Comparison of ENCODE assay signal across 36 mouse cellular contexts in genomic region chr5:65846534-65846933, GRCm38 (mm10). TPM values are rescaled to one million over a fixed set of nuclear protein-coding genes. Genes with fewer than 3 reads are reported as not detected.
DNase-seq lines count a peak whose midpoint lies in the region; ATAC-seq and TF ChIP-seq lines count a peak whose summit lies in the region.
"Had no signal": no experiment of that assay in that cellular context is flagged by ENCODE, and none has a peak within 500 bp of the region (broad histone marks: within the 10 kb centered on the region; RNA-seq: fewer than 3 reads in every experiment).

No protein-coding gene starts in this region.

- H3K4me3 ChIP-seq in embryonic facial prominence, embryonic 14.5 days (ENCODE audit: low read depth, low read length), result no peak overlapping the region
- H3K4me3 ChIP-seq in embryonic facial prominence, embryonic 10.5 days, result no peak overlapping the region
- no peak overlapping the region for H3K4me3 ChIP-seq in heart, embryonic 12.5 days
- no peak overlapping the region for H3K4me3 ChIP-seq in heart, adult 2 months
- no peak overlapping the region for H3K4me3 ChIP-seq in heart, postnatal 0 days (ENCODE audit: low read depth, low read length)
- H3K4me3 ChIP-seq: embryonic facial prominence, embryonic 13.5 days; erythroblast, embryonic 14.5 days; hindbrain, embryonic 13.5 days; neural tube, embryonic 15.5 days had no signal

- no peaks in the 10 kb centered on the region for H3K27me3 ChIP-seq in embryonic facial prominence, embryonic 14.5 days (replicated peaks; ENCODE audit: control insufficient read depth, insufficient read depth, low read length)
- H3K27me3 ChIP-seq in embryonic facial prominence, embryonic 10.5 days (replicated peaks; ENCODE audit: low read depth, poor library complexity, severe bottlenecking), result no peaks in the 10 kb centered on the region
- H3K27me3 ChIP-seq in heart, embryonic 12.5 days (replicated peaks), result no peaks in the 10 kb centered on the region
- no peaks in the 10 kb centered on the region for H3K27me3 ChIP-seq in heart, adult 2 months (ENCODE audit: control insufficient read depth, insufficient read depth, low read length)
- H3K27me3 ChIP-seq in heart, postnatal 0 days (ENCODE audit: control insufficient read depth, insufficient read depth, low read length), result no peaks in the 10 kb centered on the region
- H3K27me3 ChIP-seq: CH12.LX; embryonic facial prominence, embryonic 13.5 days; hindbrain, embryonic 13.5 days; neural tube, embryonic 15.5 days; Patski had no signal

- intact Hi-C loops in heart, adult 2 months (cut with DNase I), result no loop called here
- intact Hi-C loops in heart, postnatal 14 days (cut with DNase I), result no loop called here

- no peaks in the 10 kb centered on the region for H3K79me2 ChIP-seq in heart, adult 2 months (replicated peaks; ENCODE audit: control insufficient read depth, insufficient read depth, low read length)

- 87% methylated on average over 8 of the region's 8 CpGs for WGBS in embryonic facial prominence, embryonic 14.5 days
- 87% methylated on average over 8 of the region's 8 CpGs for WGBS in embryonic facial prominence, embryonic 10.5 days
- 80% methylated on average over 8 of the region's 8 CpGs for WGBS in heart, embryonic 12.5 days
- 74% methylated on average over 8 of the region's 8 CpGs for WGBS in heart, adult 2 months
- WGBS in heart, postnatal 0 days, result 78% methylated on average over 8 of the region's 8 CpGs

- no peak for TF ChIP-seq POLR2A in heart, adult 2 months (IDR thresholded peaks at IDR 0.05; ENCODE audit: insufficient read depth, low read depth, low read length)

- no peak overlapping the region for H3K4me2 ChIP-seq in embryonic facial prominence, embryonic 14.5 days (ENCODE audit: low read depth, low read length)
- no peak overlapping the region for H3K4me2 ChIP-seq in heart, embryonic 12.5 days
- H3K4me2 ChIP-seq in heart, postnatal 0 days (ENCODE audit: low read depth, low read length), result no peak overlapping the region
- H3K4me2 ChIP-seq: embryonic facial prominence, embryonic 13.5 days; hindbrain, embryonic 13.5 days; neural tube, embryonic 15.5 days had no signal

- H3K36me3 ChIP-seq in embryonic facial prominence, embryonic 14.5 days (ENCODE audit: control insufficient read depth, insufficient read depth, low read length), result no peaks in the 10 kb centered on the region
- H3K36me3 ChIP-seq in embryonic facial prominence, embryonic 10.5 days (replicated peaks), result no peaks in the 10 kb centered on the region
- no peaks in the 10 kb centered on the region for H3K36me3 ChIP-seq in heart, embryonic 12.5 days
- H3K36me3 ChIP-seq in heart, adult 2 months (ENCODE audit: control insufficient read depth, insufficient read depth, low read length), result no peaks in the 10 kb centered on the region
- no peaks in the 10 kb centered on the region for H3K36me3 ChIP-seq in heart, postnatal 0 days (replicated peaks; ENCODE audit: control insufficient read depth, insufficient read depth, low read length)
- H3K36me3 ChIP-seq: embryonic facial prominence, embryonic 13.5 days; hindbrain, embryonic 13.5 days; neural tube, embryonic 15.5 days had no signal

- DNase-seq in embryonic facial prominence, embryonic 14.5 days (ENCODE audit: low spot score), result no peak
- no peak for DNase-seq in embryonic facial prominence, embryonic 10.5 days (ENCODE audit: low spot score)
- no peak for DNase-seq in heart, adult 2 months
- DNase-seq in heart, postnatal 0 days (ENCODE audit: low spot score), result peak; percentile 1
- no peak for DNase-seq in heart, postnatal 14 days
- no peak for DNase-seq in adrenal gland, adult 8-10 months
- DNase-seq: adrenal gland, postnatal 14 days; cerebellum, adult 11 months; cerebellum, adult 9-10 months; cerebellum, postnatal 36 days; embryo, embryonic 11 days; kidney, adult 8-10 months; kidney, postnatal 4 days; layer of hippocampus, postnatal 36 days; left cerebral cortex, postnatal 4 days; liver; lung, adult 2 months; lung, postnatal 10 days; midbrain, embryonic 14.5 days; right cerebral cortex, adult 18-20 months; spleen, adult 18-20 months; thymus, adult 2 months; thymus, postnatal 36 days had no signal

- no peak for TF ChIP-seq CTCF in heart, adult 2 months (IDR thresholded peaks at IDR 0.05)
- TF ChIP-seq CTCF in heart, postnatal 0 days (IDR thresholded peaks at IDR 0.05; ENCODE audit: low read depth), result no peak

- no peak for TF ChIP-seq EP300 in heart, adult 2 months (IDR thresholded peaks at IDR 0.05; ENCODE audit: insufficient read depth, low read depth, low read length)
- no peak for TF ChIP-seq EP300 in heart, postnatal 0 days (IDR thresholded peaks at IDR 0.05; ENCODE audit: low read depth)

- H3K9me3 ChIP-seq in embryonic facial prominence, embryonic 14.5 days (ENCODE audit: control insufficient read depth, low read length), result no peaks in the 10 kb centered on the region
- no peaks in the 10 kb centered on the region for H3K9me3 ChIP-seq in embryonic facial prominence, embryonic 10.5 days
- no peaks in the 10 kb centered on the region for H3K9me3 ChIP-seq in heart, embryonic 12.5 days (replicated peaks)
- H3K9me3 ChIP-seq in heart, postnatal 0 days (replicated peaks; ENCODE audit: control insufficient read depth, low read length), result no peaks in the 10 kb centered on the region
- H3K9me3 ChIP-seq: embryonic facial prominence, embryonic 13.5 days; hindbrain, embryonic 13.5 days; neural tube, embryonic 15.5 days had no signal

- H3K27ac ChIP-seq in embryonic facial prominence, embryonic 14.5 days (replicated peaks; ENCODE audit: low read depth, low read length), result peak overlapping the region; percentile 48; the same call in 1 of the 2 replicates
- H3K27ac ChIP-seq in embryonic facial prominence, embryonic 10.5 days (replicated peaks), result no peak overlapping the region
- peak overlapping the region; percentile 66 for H3K27ac ChIP-seq in heart, embryonic 12.5 days (ENCODE audit: poor library complexity, severe bottlenecking)
- H3K27ac ChIP-seq in heart, adult 2 months, result no peak overlapping the region
- peak overlapping the region; percentile 69 for H3K27ac ChIP-seq in heart, postnatal 0 days (ENCODE audit: low read depth)
- H3K27ac ChIP-seq: embryonic facial prominence, embryonic 13.5 days; hindbrain, embryonic 13.5 days; kidney, postnatal 0 days; liver, embryonic 14.5 days; neural tube, embryonic 15.5 days had no signal

- H3K9ac ChIP-seq in embryonic facial prominence, embryonic 14.5 days (ENCODE audit: low read depth, low read length), result no peak overlapping the region
- no peak overlapping the region for H3K9ac ChIP-seq in heart, embryonic 12.5 days
- H3K9ac ChIP-seq in heart, adult 2 months (ENCODE audit: low read depth, low read length), result no peak overlapping the region
- H3K9ac ChIP-seq in heart, postnatal 0 days (replicated peaks; ENCODE audit: low read depth, low read length), result no peak overlapping the region
- H3K9ac ChIP-seq: embryonic facial prominence, embryonic 13.5 days; hindbrain, embryonic 13.5 days; liver, embryonic 14.5 days; neural tube, embryonic 15.5 days had no signal

- no peaks in the 10 kb centered on the region for H3K4me1 ChIP-seq in embryonic facial prominence, embryonic 14.5 days (ENCODE audit: control insufficient read depth, insufficient read depth, low read length)
- peaks cover 17% of the 10 kb centered on the region for H3K4me1 ChIP-seq in embryonic facial prominence, embryonic 10.5 days
- peaks cover 24% of the 10 kb centered on the region for H3K4me1 ChIP-seq in heart, embryonic 12.5 days (replicated peaks)
- no peaks in the 10 kb centered on the region for H3K4me1 ChIP-seq in heart, adult 2 months (ENCODE audit: control insufficient read depth, insufficient read depth, low read length)
- H3K4me1 ChIP-seq in heart, postnatal 0 days (ENCODE audit: control insufficient read depth, insufficient read depth), result peaks cover 12% of the 10 kb centered on the region; the same call in 1 of the 2 replicates
- H3K4me1 ChIP-seq: hindbrain, embryonic 13.5 days; neural tube, embryonic 15.5 days had no signal

- no peak for ATAC-seq in embryonic facial prominence, embryonic 14.5 days (ENCODE audit: low read depth)
- ATAC-seq in heart, embryonic 12.5 days (ENCODE audit: insufficient number of reproducible peaks, low FRiP score), result no peak
- ATAC-seq in heart, postnatal 0 days (ENCODE audit: insufficient read depth, low read depth), result no peak
- 0 out of 2 replicates have a peak, but pooled peaks have one; percentile 10 for ATAC-seq in monocyte, adult 5-6 weeks (replicated peaks; ENCODE audit: insufficient number of reproducible peaks, low FRiP score, low TSS enrichment, poor library complexity, severe bottlenecking)
- ATAC-seq: forebrain, embryonic 16.5 days; intestine, embryonic 16.5 days; Patski had no signal

RNA-seq across cellular contexts. Expression of gene Rhoh, which starts 14.5 kb away (rescaled TPM):
- 1.6 and 1.7 TPM in 2 replicates for polyA plus RNA-seq in embryonic facial prominence, embryonic 14.5 days (2014; fragmentation: Nextera tagmentation; extraction: Ambion mirVana)
- 0.34 and 0.44 TPM in 2 replicates for polyA plus RNA-seq in embryonic facial prominence, embryonic 10.5 days (2016; fragmentation: Nextera tagmentation; extraction: Ambion mirVana)
- 0.85 and 0.97 TPM in 2 replicates for polyA plus RNA-seq in heart, embryonic 12.5 days (2016; fragmentation: Nextera tagmentation; extraction: Ambion mirVana)
- total RNA-seq in heart, adult 2 months (2021), result under 1 TPM; 0.52 to 0.55 TPM
- polyA plus RNA-seq in heart, adult 2 months (2012; rRNA removed), result 0.56 and 0.92 TPM in 2 replicates
- total RNA-seq in heart, postnatal 0 days (2014; rRNA removed; ENCODE audit: low replicate concordance), result 0.34 and 2.8 TPM in 2 replicates
- 0.32 and 0.41 TPM in 2 replicates for polyA plus RNA-seq in heart, postnatal 0 days (2015; fragmentation: Nextera tagmentation; extraction: Ambion mirVana)
- 1 to 10 TPM in 1 of 2 experiments, under 1 TPM in 1; 0.57 to 4.5 TPM for total RNA-seq in heart, postnatal 14 days (2021)
- 33.3 to 42.9 TPM (median 38.6 TPM) in 3 replicates for total RNA-seq in monocyte, adult 5-6 weeks (2017)
- 1 to 10 TPM in 1 of 4 experiments, under 1 TPM in 3; 0.45 to 1.2 (median 0.80) TPM for total RNA-seq in adrenal gland, adult 8-10 months (2022)
- polyA plus RNA-seq: C2C12; erythroblast, embryonic 14.5 days had no signal

Comparison
In these comparisons a context has a peak if more than half of its experiments do, and no peak if none do; other contexts are left out.
1. H3K27ac ChIP-seq: peak in embryonic facial prominence, embryonic 14.5 days (single experiment), heart, embryonic 12.5 days (single experiment) and heart, postnatal 0 days (single experiment); none in embryonic facial prominence, embryonic 10.5 days (single experiment) and heart, adult 2 months (single experiment).